ENCODE assay signal across 14 mouse cellular contexts in the genomic region with DNA sequence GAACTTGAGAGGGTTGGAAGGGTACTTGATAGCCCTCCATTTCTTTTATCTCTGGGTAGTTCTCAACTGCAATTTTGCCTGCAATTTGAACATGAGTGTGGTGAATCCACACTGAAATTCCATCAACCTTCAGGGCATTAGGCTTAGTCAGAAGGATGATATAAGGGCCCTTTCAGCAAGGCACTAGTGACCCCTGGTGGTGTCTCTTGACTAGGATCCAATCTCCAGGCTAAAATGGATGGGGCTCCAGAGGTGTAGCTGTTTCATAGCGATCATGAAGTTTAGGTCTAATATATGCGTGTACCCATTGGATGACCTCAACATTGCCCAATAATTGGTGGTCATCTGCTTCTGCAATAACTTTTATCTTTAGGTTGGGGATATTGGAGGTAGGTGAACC.
A peak's percentile ranks its signal among the peaks of the same experiment; 100 is the strongest.
DNase-seq lines count a peak whose midpoint lies in the region; ATAC-seq and TF ChIP-seq lines count a peak whose summit lies in the region.
"Had no signal": no experiment of that assay in that cellular context is flagged by ENCODE, and none has a peak within 500 bp of the region (broad histone marks: within the 10 kb centered on the region; RNA-seq: fewer than 3 reads in every experiment).

No protein-coding gene starts in this region.

- H3K4me3 ChIP-seq in hindbrain, embryonic 11.5 days (ENCODE audit: low read depth, low read length): no peak overlapping the region
- no peak overlapping the region for H3K4me3 ChIP-seq in hindbrain, embryonic 16.5 days (ENCODE audit: low read length)
- no peak overlapping the region for H3K4me3 ChIP-seq in liver, embryonic 11.5 days (ENCODE audit: low read depth, low read length)
- H3K4me3 ChIP-seq: heart, embryonic 10.5 days; neural tube, embryonic 13.5 days had no signal

- DNase-seq in hindbrain, embryonic 11.5 days (ENCODE audit: low spot score): peak; percentile 43
- peak; percentile 39 for DNase-seq in testis, postnatal 10 days (ENCODE audit: low spot score)
- no peak for DNase-seq in testis, postnatal 14 days (ENCODE audit: low spot score)
- DNase-seq in brain, embryonic 14.5 days (ENCODE audit: low read depth): peak; percentile 27
- DNase-seq in liver, embryonic 11.5 days (ENCODE audit: low spot score): no peak
- DNase-seq in urinary bladder, postnatal 14 days (ENCODE audit: low spot score): no peak
- DNase-seq: cerebellum, adult 18-20 months; kidney, adult 2 months; lung, adult 2 months; spleen, adult 18-20 months had no signal

- 81% methylated on average over 2 of the region's 2 CpGs for whole genome bisulfite sequencing in hindbrain, embryonic 11.5 days
- 79% methylated on average over 2 of the region's 2 CpGs for WGBS in hindbrain, embryonic 16.5 days
- 65% methylated on average over 2 of the region's 2 CpGs for WGBS in liver, embryonic 11.5 days

- TF ChIP-seq CTCF in brain, embryonic 14.5 days (IDR thresholded peaks at IDR 0.05; ENCODE audit: borderline replicate concordance, extremely low read depth, insufficient read depth, insufficient read length): peak; percentile 33; the same call in 1 of the 2 replicates

- H3K27me3 ChIP-seq in hindbrain, embryonic 11.5 days (ENCODE audit: control insufficient read depth, insufficient read depth, low read length): no peaks in the 10 kb centered on the region
- no peaks in the 10 kb centered on the region for H3K27me3 ChIP-seq in hindbrain, embryonic 16.5 days (replicated peaks; ENCODE audit: control insufficient read depth, insufficient read depth, low read length)
- H3K27me3 ChIP-seq in liver, embryonic 11.5 days (replicated peaks; ENCODE audit: control insufficient read depth, insufficient read depth, low read length): no peaks in the 10 kb centered on the region
- H3K27me3 ChIP-seq: neural tube, embryonic 13.5 days had no signal

- ATAC-seq in hindbrain, embryonic 11.5 days (ENCODE audit: low FRiP score): no peak
- ATAC-seq in hindbrain, embryonic 16.5 days: no peak
- no peak for ATAC-seq in liver, embryonic 11.5 days (replicated peaks; ENCODE audit: low FRiP score)
- ATAC-seq: activated CD4-positive, CD25-positive, alpha-beta regulatory T cell, adult 4 months had no signal

- no peaks in the 10 kb centered on the region for H3K9me3 ChIP-seq in hindbrain, embryonic 11.5 days (ENCODE audit: control insufficient read depth, low read length)
- H3K9me3 ChIP-seq in hindbrain, embryonic 16.5 days (ENCODE audit: control insufficient read depth, low read length): no peaks in the 10 kb centered on the region
- no peaks in the 10 kb centered on the region for H3K9me3 ChIP-seq in liver, embryonic 11.5 days (ENCODE audit: control insufficient read depth, low read length)
- H3K9me3 ChIP-seq: heart, embryonic 10.5 days; neural tube, embryonic 13.5 days had no signal

- no peak overlapping the region for H3K9ac ChIP-seq in hindbrain, embryonic 11.5 days (ENCODE audit: low read depth, low read length)
- H3K9ac ChIP-seq in hindbrain, embryonic 16.5 days (ENCODE audit: low read depth, low read length): no peak overlapping the region
- no peak overlapping the region for H3K9ac ChIP-seq in liver, embryonic 11.5 days (ENCODE audit: low read depth, low read length)
- H3K9ac ChIP-seq: neural tube, embryonic 13.5 days had no signal

- no peak overlapping the region for H3K4me2 ChIP-seq in hindbrain, embryonic 11.5 days (replicated peaks; ENCODE audit: low read depth, low read length)
- no peak overlapping the region for H3K4me2 ChIP-seq in hindbrain, embryonic 16.5 days (ENCODE audit: low read length)
- H3K4me2 ChIP-seq in liver, embryonic 11.5 days: no peak overlapping the region
- H3K4me2 ChIP-seq: neural tube, embryonic 13.5 days had no signal

- H3K4me1 ChIP-seq in hindbrain, embryonic 11.5 days (replicated peaks; ENCODE audit: control insufficient read depth, insufficient read depth, low read length): no peaks in the 10 kb centered on the region
- H3K4me1 ChIP-seq in hindbrain, embryonic 16.5 days (ENCODE audit: control insufficient read depth, insufficient read depth, low read depth, low read length): no peaks in the 10 kb centered on the region
- no peaks in the 10 kb centered on the region for H3K4me1 ChIP-seq in liver, embryonic 11.5 days (replicated peaks; ENCODE audit: control insufficient read depth, insufficient read depth, low read length)
- H3K4me1 ChIP-seq: heart, embryonic 10.5 days; neural tube, embryonic 13.5 days had no signal

- no peaks in the 10 kb centered on the region for H3K36me3 ChIP-seq in hindbrain, embryonic 11.5 days (ENCODE audit: control insufficient read depth, insufficient read depth, low read length)
- no peaks in the 10 kb centered on the region for H3K36me3 ChIP-seq in hindbrain, embryonic 16.5 days (ENCODE audit: control insufficient read depth, insufficient read depth, low read length)
- H3K36me3 ChIP-seq in liver, embryonic 11.5 days (ENCODE audit: control insufficient read depth, insufficient read depth, low read length): no peaks in the 10 kb centered on the region
- H3K36me3 ChIP-seq: heart, embryonic 10.5 days; neural tube, embryonic 13.5 days had no signal

- no peak for TF ChIP-seq POLR2A in brain, embryonic 14.5 days (IDR thresholded peaks at IDR 0.05; ENCODE audit: borderline replicate concordance, extremely low read depth, insufficient read depth, insufficient read length, poor library complexity, severe bottlenecking)

- H3K27ac ChIP-seq in hindbrain, embryonic 11.5 days (ENCODE audit: low read depth, low read length): no peak overlapping the region
- H3K27ac ChIP-seq in hindbrain, embryonic 16.5 days (ENCODE audit: low read depth, low read length): no peak overlapping the region
- no peak overlapping the region for H3K27ac ChIP-seq in liver, embryonic 11.5 days (ENCODE audit: low read depth, low read length)
- H3K27ac ChIP-seq: heart, embryonic 10.5 days; neural tube, embryonic 13.5 days had no signal

Comparison
In these comparisons a context has a peak if more than half of its experiments do, and no peak if none do; other contexts are left out.
1. DNase-seq: peak in hindbrain, embryonic 11.5 days (single experiment), testis, postnatal 10 days (single experiment) and brain, embryonic 14.5 days (single experiment); none in testis, postnatal 14 days (single experiment), liver, embryonic 11.5 days (single experiment) and urinary bladder, postnatal 14 days (single experiment).